Mouse (Mus musculus) stomach, embryonic 16.5 days (tissue): Measurements from ENCODE around the gene Itgax. TPM values are rescaled to one million over a fixed set of nuclear protein-coding genes. Genes with fewer than 3 reads are reported as not detected.

Source experiments
- ATAC-seq: fragments of 200-750 bp; cut with Nextera tagmentation; 2 replicates; pipeline ENCODE4 v1.8.0; 2017; ENCODE audit warnings: moderate number of reproducible peaks, moderate TSS enrichment; ENCODE audit not compliant: insufficient read depth, low FRiP score
- H3K27ac ChIP-seq: fragments of 300-500 bp; sonication (generic); 2 replicates; pipeline ENCODE4 v1.5.1; 2014; ENCODE audit warnings: low read length
- H3K27me3 ChIP-seq: fragments of 300-500 bp; sonication (generic); 2 replicates; pipeline ENCODE4 v1.6.1; 2014; ENCODE audit warnings: low read length, control low read depth, mixed read lengths; ENCODE audit not compliant: control insufficient read depth, insufficient read depth
- H3K36me3 ChIP-seq: fragments of 300-500 bp; sonication (generic); 2 replicates; pipeline ENCODE4 v1.6.1; 2014; ENCODE audit warnings: low read length; ENCODE audit not compliant: control insufficient read depth, insufficient read depth
- H3K4me1 ChIP-seq: fragments of 300-500 bp; sonication (generic); 2 replicates; pipeline ENCODE4 v1.6.1; 2014; ENCODE audit warnings: low read length, control low read depth, mixed read lengths; ENCODE audit not compliant: control insufficient read depth, insufficient read depth
- H3K4me2 ChIP-seq: fragments of 300-500 bp; sonication (generic); 2 replicates; pipeline ENCODE4 v1.6.1; 2014; ENCODE audit warnings: low read depth, low read length, mixed read lengths
- H3K4me3 ChIP-seq: fragments of 300-500 bp; sonication (generic); replicated peaks from 2 replicates; pipeline ENCODE4 v1.5.1; 2014; ENCODE audit warnings: mild to moderate bottlenecking, low read length
- H3K9ac ChIP-seq: fragments of 300-500 bp; sonication (generic); 2 replicates; pipeline ENCODE4 v1.6.1; 2014; ENCODE audit warnings: low read length
- H3K9me3 ChIP-seq: fragments of 300-500 bp; sonication (generic); replicated peaks from 2 replicates; pipeline ENCODE4 v1.6.1; 2016; ENCODE audit warnings: low read length, control low read depth; ENCODE audit not compliant: control insufficient read depth
- WGBS: fragments of 180-500 bp; shearing (Covaris S2); extraction: QIAGEN DNeasy Blood & Tissue Kit; methylation state at CpG from one replicate; pipeline ENCODE4 v1.1.7; 2014; 5-methylcytosine and 5-hydroxymethylcytosine counted together
- polyA plus RNA-seq: library from polyadenylated mRNA; unstranded; fragments of >200 nt; fragmentation: Nextera tagmentation; extraction: Ambion mirVana; gene quantifications from 2 replicates; pipeline ENCODE4 v1.2.1, GENCODE M21; 2015

The Itgax gene
- polyA plus RNA-seq, 1 experiment from 2014 or later = 0.27 TPM

DNA sequence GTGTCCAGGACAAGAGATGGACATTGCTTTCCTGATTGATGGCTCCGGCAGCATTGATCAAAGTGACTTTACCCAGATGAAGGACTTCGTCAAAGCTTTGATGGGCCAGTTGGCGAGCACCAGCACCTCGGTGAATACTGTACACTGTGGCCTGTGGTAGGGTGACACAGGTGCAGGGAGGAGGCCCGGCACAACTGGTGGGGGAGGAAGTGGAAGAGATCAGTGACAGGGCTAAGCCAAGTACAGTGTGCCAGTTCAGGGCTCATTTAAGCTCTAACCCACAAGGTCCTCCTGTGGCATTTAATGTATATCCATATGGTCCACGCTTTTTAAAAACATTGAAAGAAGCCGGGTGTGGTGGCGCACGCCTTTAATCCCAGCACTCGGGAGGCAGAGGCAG lies 52.3 kb downstream of the Itgax start:
- no peak overlapping the region for H3K4me3 ChIP-seq
- H3K9ac ChIP-seq = no peak overlapping the region
- no peaks in the 10 kb centered on the region for H3K9me3 ChIP-seq
- 85% methylated on average over 10 of the region's 10 CpGs for WGBS
- H3K27ac ChIP-seq = no peak overlapping the region
- H3K4me1 ChIP-seq = no peaks in the 10 kb centered on the region
- no peaks in the 10 kb centered on the region for H3K27me3 ChIP-seq
- H3K36me3 ChIP-seq = no peaks in the 10 kb centered on the region
- H3K4me2 ChIP-seq = no peak overlapping the region
- no peak for ATAC-seq

Other genes with a start within 250 kb of the Itgax start
- gene Prss53, start 238.6 kb upstream of the Itgax start, polyA plus RNA-seq = 1.7 and 1.8 TPM in 2 replicates
- not detected in 2 replicates for gene Gm21974, start 234.1 kb upstream of the Itgax start, polyA plus RNA-seq
- 179 and 184 TPM in 2 replicates for gene Vkorc1, start 233.9 kb upstream of the Itgax start, polyA plus RNA-seq
- gene Bckdk, start 225.5 kb upstream of the Itgax start, polyA plus RNA-seq = 134 and 148 TPM in 2 replicates
- 27.6 and 29.2 TPM in 2 replicates for gene Kat8, start 217.0 kb upstream of the Itgax start, polyA plus RNA-seq
- 63.8 and 78.8 TPM in 2 replicates for gene Prss8, start 199.4 kb upstream of the Itgax start, polyA plus RNA-seq
- gene Prss36, start 182.8 kb upstream of the Itgax start, polyA plus RNA-seq = 10.7 and 11.7 TPM in 2 replicates
- gene Fus, start 162.1 kb upstream of the Itgax start, polyA plus RNA-seq = 204 and 234 TPM in 2 replicates
- 179 and 188 TPM in 2 replicates for gene Pycard, start 135.7 kb upstream of the Itgax start, polyA plus RNA-seq
- 0.39 and 1.9 TPM in 2 replicates for gene Trim72, start 125.6 kb upstream of the Itgax start, polyA plus RNA-seq
- gene Itgam, start 66.9 kb upstream of the Itgax start, polyA plus RNA-seq = 4.1 and 4.3 TPM in 2 replicates
- 0.04 TPM in 1 of 2 replicates, not detected in the other for gene Gm49368, start 66.9 kb upstream of the Itgax start, polyA plus RNA-seq
- not detected in 2 replicates for gene Itgad, start 24.8 kb downstream of the Itgax start, polyA plus RNA-seq
- 1.2 and 35.0 TPM in 2 replicates for gene Cox6a2, start 76.8 kb downstream of the Itgax start, polyA plus RNA-seq
- 14.0 and 14.5 TPM in 2 replicates for gene Armc5, start 107.8 kb downstream of the Itgax start, polyA plus RNA-seq
- gene 9130023H24Rik, start 108.5 kb downstream of the Itgax start, polyA plus RNA-seq = 6.9 and 7.4 TPM in 2 replicates
- 234 and 250 TPM in 2 replicates for gene Tgfb1i1, start 117.3 kb downstream of the Itgax start, polyA plus RNA-seq
- gene Slc5a2, start 136.1 kb downstream of the Itgax start, polyA plus RNA-seq = 0.67 and 0.72 TPM in 2 replicates
- 33.6 and 35.5 TPM in 2 replicates for gene BC017158, start 168.6 kb downstream of the Itgax start, polyA plus RNA-seq